Mouse (Mus musculus) adrenal gland, postnatal 36 days (tissue): ENCODE data around the gene Ppara. TPM values are rescaled to one million over a fixed set of nuclear protein-coding genes. Genes with fewer than 3 reads are reported as not detected.

Experiments
- DNase-seq, 2 experiments: peaks; one replicate each; pipeline ENCODE4 v3.0.0; 2021; ENCODE audit warnings: mixed read lengths in 1 of 2
- total RNA-seq, 2 experiments: library from RNA; stranded (reverse); gene quantifications; 2 replicates each; pipeline ENCODE4 v1.2.3; 2021

Ppara gene
- total RNA-seq, 2 experiments from 2014 or later: 23.9 to 38.5 TPM

- DNase-seq: no peak
Observed at GRCm38 (mm10) chr15:85807404-85807803, 72.6 kb downstream of the Ppara start.

- no peak for DNase-seq
Observed at GRCm38 (mm10) chr15:85808031-85808430, 73.2 kb downstream of the Ppara start.

GRCm38 (mm10) chr15:85808434-85808833 is 73.7 kb downstream of the Ppara start:
- no peak for DNase-seq

- DNase-seq: no peak
Observed at GRCm38 (mm10) chr15:85809091-85809490, 74.3 kb downstream of the Ppara start.

GRCm38 (mm10) chr15:85810462-85810805 is 75.7 kb downstream of the Ppara start:
- DNase-seq: no peak

GRCm38 (mm10) chr15:85810806-85811521 is 76.2 kb downstream of the Ppara start:
- DNase-seq: peak; percentile 46 to 57

- peak; percentile 99 to 100 for DNase-seq
Observed at GRCm38 (mm10) chr15:85811535-85812277, 76.9 kb downstream of the Ppara start, which contains the start of gene Cdpf1. Cdpf1 (minus strand) TSS chr15:85811697.

GRCm38 (mm10) chr15:85813428-85813827 is 78.6 kb downstream of the Ppara start:
- DNase-seq: no peak

- DNase-seq: peak; percentile 61 to 76
Observed at GRCm38 (mm10) chr15:85821203-85822010, 86.6 kb downstream of the Ppara start, which contains the start of gene Pkdrej. Pkdrej (minus strand) TSS chr15:85821734.

GRCm38 (mm10) chr15:85822011-85822359 is 87.2 kb downstream of the Ppara start:
- no peak for DNase-seq

- no peak for DNase-seq
Observed at GRCm38 (mm10) chr15:85826676-85827075, 91.9 kb downstream of the Ppara start.

GRCm38 (mm10) chr15:85828071-85828470 is 93.3 kb downstream of the Ppara start:
- DNase-seq: no peak

- DNase-seq: no peak
Observed at GRCm38 (mm10) chr15:85829470-85829869, 94.7 kb downstream of the Ppara start.

- peak; percentile 90 to 92 for DNase-seq
Observed at GRCm38 (mm10) chr15:85831954-85832590, 97.3 kb downstream of the Ppara start, which contains the start of gene Ttc38. Ttc38 (plus strand) TSS chr15:85832306.

GRCm38 (mm10) chr15:85832599-85832998 is 97.8 kb downstream of the Ppara start:
- no peak for DNase-seq

GRCm38 (mm10) chr15:85835335-85835734 is 100.6 kb downstream of the Ppara start:
- no peak for DNase-seq

- no peak for DNase-seq
Observed at GRCm38 (mm10) chr15:85836887-85837286, 102.1 kb downstream of the Ppara start.

- DNase-seq: peak in 1 of 2 experiments; percentile 22
Observed at GRCm38 (mm10) chr15:85840983-85841382, 106.2 kb downstream of the Ppara start.

GRCm38 (mm10) chr15:85841796-85842360 is 107.1 kb downstream of the Ppara start:
- no peak for DNase-seq

- no peak for DNase-seq
Observed at GRCm38 (mm10) chr15:85845071-85845470, 110.3 kb downstream of the Ppara start.

- DNase-seq: no peak
Observed at GRCm38 (mm10) chr15:85851656-85852392, 117.0 kb downstream of the Ppara start.
